Mouse (Mus musculus): ENCODE measurements around the gene Gpr156. TPM values are rescaled to one million over a fixed set of nuclear protein-coding genes. Genes with fewer than 3 reads are reported as not detected.
"Not testable (repeated sequence)": the region's sequence is repeated elsewhere in the genome, so short reads cannot be mapped to it uniquely, and the experiment has no call there.

Gpr156 gene
- polyA plus RNA-seq, 1 experiment from 2014 or later = 0.26 TPM

- H3K36me3 ChIP-seq (ENCODE audit: insufficient read depth, low read length) = no peaks in the 10 kb centered on the region
- no peak overlapping the region; the same call in 1 of the 2 replicates for H3K27ac ChIP-seq (ENCODE audit: low read length)
- whole genome bisulfite sequencing = 16% methylated on average over 15 of the region's 15 CpGs
- ATAC-seq = peak; percentile 32
- H3K4me3 ChIP-seq (ENCODE audit: low read depth, low read length) = no peak overlapping the region
- DNase-seq (ENCODE audit: low spot score) = no peak
- no peaks in the 10 kb centered on the region for H3K27me3 ChIP-seq (replicated peaks; ENCODE audit: insufficient read depth, low read length)
- H3K4me1 ChIP-seq (ENCODE audit: insufficient read depth, low read depth, low read length) = no peaks in the 10 kb centered on the region; the same call in 1 of the 2 replicates
- H3K9me3 ChIP-seq (ENCODE audit: low read length) = no peaks in the 10 kb centered on the region
- TF ChIP-seq EP300 (IDR thresholded peaks at IDR 0.05) (no peak), CTCF (IDR thresholded peaks at IDR 0.05) (no peak)
- no peak overlapping the region for H3K9ac ChIP-seq (replicated peaks; ENCODE audit: low read depth)
- H3K4me2 ChIP-seq (replicated peaks; ENCODE audit: low read depth, low read length) = peak overlapping the region; percentile 27; the same call in 1 of the 2 replicates
These were observed 47.3 kb downstream of the Gpr156 start for GRCm38 (mm10) chr16:37963331-37964281.

- WGBS = 49% methylated on average over 4 of the region's 4 CpGs
- no peak for DNase-seq (ENCODE audit: low spot score)
- Histone ChIP-seq H3K4me3 (ENCODE audit: low read depth, low read length) (no peak overlapping the region), H3K27ac (ENCODE audit: low read length) (no peak overlapping the region), H3K9me3 (ENCODE audit: low read length) (no peaks in the 10 kb centered on the region), H3K4me2 (replicated peaks; ENCODE audit: low read depth, low read length) (no peak overlapping the region), H3K27me3 (replicated peaks; ENCODE audit: insufficient read depth, low read length) (no peaks in the 10 kb centered on the region), H3K36me3 (ENCODE audit: insufficient read depth, low read length) (no peaks in the 10 kb centered on the region), H3K4me1 (ENCODE audit: insufficient read depth, low read depth, low read length) (no peaks in the 10 kb centered on the region; the same call in 1 of the 2 replicates), H3K9ac (replicated peaks; ENCODE audit: low read depth) (no peak overlapping the region)
- ATAC-seq = no peak
- TF ChIP-seq EP300 (IDR thresholded peaks at IDR 0.05) (no peak), CTCF (IDR thresholded peaks at IDR 0.05) (no peak)
These were observed 48.2 kb downstream of the Gpr156 start for GRCm38 (mm10) chr16:37964380-37965070.

GRCm38 (mm10) chr16:37966871-37967270 is 50.6 kb downstream of the Gpr156 start:
- Histone ChIP-seq H3K9ac (replicated peaks; ENCODE audit: low read depth) (no peak overlapping the region), H3K4me2 (replicated peaks; ENCODE audit: low read depth, low read length) (no peak overlapping the region), H3K36me3 (ENCODE audit: insufficient read depth, low read length) (no peaks in the 10 kb centered on the region), H3K4me1 (ENCODE audit: insufficient read depth, low read depth, low read length) (no peaks in the 10 kb centered on the region; the same call in 1 of the 2 replicates), H3K27ac (ENCODE audit: low read length) (no peak overlapping the region), H3K9me3 (ENCODE audit: low read length) (no peaks in the 10 kb centered on the region), H3K4me3 (ENCODE audit: low read depth, low read length) (no peak overlapping the region), H3K27me3 (replicated peaks; ENCODE audit: insufficient read depth, low read length) (no peaks in the 10 kb centered on the region)
- WGBS = 83% methylated on average over 7 of the region's 7 CpGs
- ATAC-seq (no peak), DNase-seq (ENCODE audit: low spot score) (no peak)
- no peak for TF ChIP-seq CTCF (IDR thresholded peaks at IDR 0.05)
- TF ChIP-seq EP300 (IDR thresholded peaks at IDR 0.05) = no peak

GRCm38 (mm10) chr16:37967415-37967814 is 51.1 kb downstream of the Gpr156 start:
- Histone ChIP-seq H3K36me3 (ENCODE audit: insufficient read depth, low read length) (no peaks in the 10 kb centered on the region), H3K4me1 (ENCODE audit: insufficient read depth, low read depth, low read length) (no peaks in the 10 kb centered on the region; the same call in 1 of the 2 replicates), H3K4me3 (ENCODE audit: low read depth, low read length) (no peak overlapping the region), H3K27ac (ENCODE audit: low read length) (no peak overlapping the region), H3K4me2 (replicated peaks; ENCODE audit: low read depth, low read length) (no peak overlapping the region), H3K27me3 (replicated peaks; ENCODE audit: insufficient read depth, low read length) (no peaks in the 10 kb centered on the region), H3K9me3 (ENCODE audit: low read length) (no peaks in the 10 kb centered on the region), H3K9ac (replicated peaks; ENCODE audit: low read depth) (no peak overlapping the region)
- ATAC-seq = no peak
- WGBS = 56% methylated on average over 2 of the region's 2 CpGs
- TF ChIP-seq EP300 (IDR thresholded peaks at IDR 0.05) (no peak), CTCF (IDR thresholded peaks at IDR 0.05) (0 out of 2 replicates have a peak, but pooled peaks have one; percentile 9)
- DNase-seq (ENCODE audit: low spot score) = no peak

- DNase-seq (ENCODE audit: low spot score) = no peak
- WGBS = 53% methylated on average over 5 of the region's 5 CpGs
- no peak overlapping the region for H3K4me3 ChIP-seq (ENCODE audit: low read depth, low read length)
- H3K36me3 ChIP-seq (ENCODE audit: insufficient read depth, low read length) = no peaks in the 10 kb centered on the region
- H3K27me3 ChIP-seq (replicated peaks; ENCODE audit: insufficient read depth, low read length) = no peaks in the 10 kb centered on the region
- H3K4me1 ChIP-seq (ENCODE audit: insufficient read depth, low read depth, low read length) = no peaks in the 10 kb centered on the region
- no peak overlapping the region for H3K9ac ChIP-seq (replicated peaks; ENCODE audit: low read depth)
- ATAC-seq = no peak
- no peaks in the 10 kb centered on the region for H3K9me3 ChIP-seq (ENCODE audit: low read length)
- no peak overlapping the region for H3K27ac ChIP-seq (ENCODE audit: low read length)
- no peak for TF ChIP-seq EP300 (IDR thresholded peaks at IDR 0.05)
- TF ChIP-seq CTCF (IDR thresholded peaks at IDR 0.05) = no peak
- no peak overlapping the region for H3K4me2 ChIP-seq (replicated peaks; ENCODE audit: low read depth, low read length)
These were observed 55.2 kb downstream of the Gpr156 start for GRCm38 (mm10) chr16:37971522-37971921.

- H3K27ac ChIP-seq (ENCODE audit: low read length) = no peak overlapping the region
- no peak overlapping the region for H3K4me3 ChIP-seq (ENCODE audit: low read depth, low read length)
- H3K4me1 ChIP-seq (ENCODE audit: insufficient read depth, low read depth, low read length) = no peaks in the 10 kb centered on the region
- DNase-seq (ENCODE audit: low spot score) (no peak), ATAC-seq (0 out of 2 replicates have a peak, but pooled peaks have one; percentile 33)
- no peak overlapping the region for H3K9ac ChIP-seq (replicated peaks; ENCODE audit: low read depth)
- TF ChIP-seq EP300 (IDR thresholded peaks at IDR 0.05) (no peak), CTCF (IDR thresholded peaks at IDR 0.05) (no peak)
- H3K9me3 ChIP-seq (ENCODE audit: low read length) = no peaks in the 10 kb centered on the region
- no peak overlapping the region for H3K4me2 ChIP-seq (replicated peaks; ENCODE audit: low read depth, low read length)
- no peaks in the 10 kb centered on the region for H3K36me3 ChIP-seq (ENCODE audit: insufficient read depth, low read length)
- H3K27me3 ChIP-seq (replicated peaks; ENCODE audit: insufficient read depth, low read length) = no peaks in the 10 kb centered on the region
- WGBS = 43% methylated on average over 8 of the region's 8 CpGs
These were observed 56.1 kb downstream of the Gpr156 start for GRCm38 (mm10) chr16:37972357-37972756.

GRCm38 (mm10) chr16:37973239-37973638 is 56.9 kb downstream of the Gpr156 start:
- H3K4me2 ChIP-seq (replicated peaks; ENCODE audit: low read depth, low read length); H3K4me3 ChIP-seq (ENCODE audit: low read depth, low read length); H3K27ac ChIP-seq (ENCODE audit: low read length); H3K9me3 ChIP-seq (ENCODE audit: low read length); DNase-seq (ENCODE audit: low spot score); H3K4me1 ChIP-seq (ENCODE audit: insufficient read depth, low read depth, low read length); H3K36me3 ChIP-seq (ENCODE audit: insufficient read depth, low read length); ATAC-seq; H3K27me3 ChIP-seq (replicated peaks; ENCODE audit: insufficient read depth, low read length); H3K9ac ChIP-seq (replicated peaks; ENCODE audit: low read depth): not testable (repeated sequence)
- 91% methylated on average over 9 of the region's 9 CpGs for WGBS

Data from lung, postnatal 0 days (tissue).